Mouse (Mus musculus) left cerebral cortex, adult 18-20 months (tissue): Measurements from ENCODE around the gene Sos1. TPM values are rescaled to one million over a fixed set of nuclear protein-coding genes. Genes with fewer than 3 reads are reported as not detected.
A peak's percentile ranks its signal among the peaks of the same experiment; 100 is the strongest.
"Not testable (repeated sequence)": the region's sequence is repeated elsewhere in the genome, so short reads cannot be mapped to it uniquely, and the experiment has no call there.

Experiments
- DNase-seq, 2 experiments: peaks; one replicate each; pipeline ENCODE4 v3.0.0; 2021 to 2022; ENCODE audit warnings: low spot score in 2 of 2, mixed read lengths in 1 of 2
- total RNA-seq, 2 experiments: library from RNA; stranded (reverse); gene quantifications; 2 replicates each; pipeline ENCODE4 v1.2.3; 2021

The Sos1 gene
- total RNA-seq, 2 experiments from 2014 or later: 33.7 to 35.4 TPM

DNA sequence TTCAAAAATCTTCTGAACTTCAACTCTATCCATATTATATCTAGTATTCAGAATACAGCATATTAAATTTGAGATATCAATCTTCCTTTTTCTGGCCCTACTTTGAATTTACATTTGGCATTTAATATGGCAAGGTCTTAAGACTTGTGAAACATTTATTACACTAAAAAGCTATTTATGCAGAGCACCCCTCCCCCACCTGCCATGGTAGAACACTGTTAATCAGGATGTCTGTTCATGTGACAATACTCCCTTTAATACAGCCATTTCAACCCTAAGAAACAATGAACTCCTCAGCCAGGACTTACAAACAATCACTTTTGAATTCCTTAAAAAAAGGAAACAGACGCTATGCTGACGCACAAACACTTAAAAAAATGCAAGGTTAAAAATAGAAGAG, 52.3 kb downstream of the Sos1 start:
- DNase-seq: no peak

- peak; percentile 44 for DNase-seq
Observed at GRCm38 (mm10) chr17:80426901-80427300, 53.4 kb downstream of the Sos1 start.

GRCm38 (mm10) chr17:80426171-80426570, 54.1 kb downstream of the Sos1 start:
- no peak for DNase-seq

DNA sequence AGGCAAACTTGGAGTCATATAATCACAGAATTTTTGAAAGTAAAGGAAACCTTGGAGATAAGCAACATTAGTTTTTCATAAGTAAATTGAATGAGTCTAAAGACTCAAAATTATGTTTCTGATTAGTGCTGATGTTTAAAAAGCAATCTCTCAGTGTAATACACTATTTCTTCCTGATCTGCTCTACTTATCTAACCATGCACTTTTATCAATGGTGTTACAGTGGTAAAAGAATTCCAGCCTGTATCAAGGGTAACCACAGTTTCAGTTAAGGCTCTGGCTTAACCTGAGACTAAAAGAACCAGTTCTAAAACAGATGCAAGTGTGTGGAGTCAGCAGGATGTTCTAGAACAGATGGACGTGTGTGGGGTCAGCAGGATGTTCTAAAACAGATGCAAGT, 59.3 kb downstream of the Sos1 start:
- no peak for DNase-seq

DNA sequence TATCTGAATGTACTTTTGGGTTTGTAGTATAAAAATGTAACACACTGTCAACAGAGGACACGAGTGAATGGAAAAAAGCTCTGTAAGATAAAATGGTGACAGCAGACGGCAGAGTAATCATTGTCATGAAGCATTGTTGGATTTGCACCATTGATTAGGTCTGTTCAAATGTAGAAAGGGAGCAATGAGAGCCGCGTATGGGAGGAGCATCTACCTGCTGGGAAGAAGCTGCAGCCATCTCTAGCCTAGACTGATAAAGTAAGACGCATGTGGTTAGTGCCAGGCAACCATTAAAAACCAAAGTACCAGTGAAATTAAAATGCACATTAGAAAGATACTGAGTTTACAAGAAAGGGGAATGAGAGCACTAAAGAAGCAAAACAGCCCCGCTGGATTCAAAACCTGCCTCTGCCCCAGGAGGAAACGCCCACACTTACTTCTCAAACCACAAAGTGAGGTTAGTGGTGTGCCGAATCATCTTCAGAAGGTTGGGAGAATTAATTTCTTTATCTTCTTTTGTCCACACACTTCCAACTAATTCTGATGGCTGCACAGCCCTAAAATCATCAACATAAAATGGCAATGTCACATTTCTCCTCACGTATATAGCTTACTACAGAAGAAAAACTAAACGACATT, 61.6 kb downstream of the Sos1 start:
- DNase-seq: no peak

GRCm38 (mm10) chr17:80411182-80411581, 69.1 kb downstream of the Sos1 start:
- no peak for DNase-seq

- no peak for DNase-seq
Observed at GRCm38 (mm10) chr17:80398243-80398642, 82.0 kb downstream of the Sos1 start.

GRCm38 (mm10) chr17:80391423-80392403, 88.5 kb downstream of the Sos1 start:
- peak in 1 of 2 experiments; percentile 18 for DNase-seq

DNA sequence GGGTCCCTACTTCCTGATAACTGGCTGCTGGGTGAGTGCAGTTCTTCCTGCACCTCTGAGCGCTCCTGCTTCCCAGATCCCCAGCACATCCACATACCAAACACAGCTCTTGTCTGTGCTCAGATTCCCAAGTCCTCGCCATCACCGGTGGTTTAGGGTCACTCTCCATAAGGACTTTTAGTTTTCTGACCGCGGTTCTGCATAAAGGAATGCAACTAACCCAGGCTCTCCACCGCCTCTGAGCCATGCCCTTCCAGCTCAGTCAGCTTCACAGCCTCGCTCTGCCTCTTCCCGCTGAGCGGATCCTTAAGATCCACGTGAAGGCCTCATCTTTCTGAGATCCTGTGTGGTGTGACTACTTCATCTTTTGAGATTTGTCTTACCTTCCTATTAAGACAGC, 90.2 kb downstream of the Sos1 start:
- DNase-seq: no peak

DNA sequence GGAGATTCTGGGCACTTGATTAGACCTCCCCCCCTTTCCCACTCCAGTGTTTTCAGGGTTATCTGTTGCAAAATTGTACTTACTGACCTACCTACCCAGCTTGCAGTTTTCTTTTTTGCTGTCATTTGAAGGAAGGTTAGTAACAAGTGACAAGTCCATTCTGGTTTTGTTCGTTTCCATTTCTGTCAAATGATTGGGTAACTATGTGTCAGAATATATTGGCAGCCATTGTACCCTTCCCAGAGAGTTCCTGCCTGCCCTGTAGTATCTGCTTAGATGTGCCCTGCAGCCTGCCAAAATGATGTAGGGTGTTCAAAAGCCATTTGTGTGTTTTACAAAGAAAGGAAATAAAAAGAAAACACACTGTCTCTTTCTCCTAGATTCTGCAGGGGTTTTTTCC, 94.6 kb downstream of the Sos1 start:
- DNase-seq: no peak

DNA sequence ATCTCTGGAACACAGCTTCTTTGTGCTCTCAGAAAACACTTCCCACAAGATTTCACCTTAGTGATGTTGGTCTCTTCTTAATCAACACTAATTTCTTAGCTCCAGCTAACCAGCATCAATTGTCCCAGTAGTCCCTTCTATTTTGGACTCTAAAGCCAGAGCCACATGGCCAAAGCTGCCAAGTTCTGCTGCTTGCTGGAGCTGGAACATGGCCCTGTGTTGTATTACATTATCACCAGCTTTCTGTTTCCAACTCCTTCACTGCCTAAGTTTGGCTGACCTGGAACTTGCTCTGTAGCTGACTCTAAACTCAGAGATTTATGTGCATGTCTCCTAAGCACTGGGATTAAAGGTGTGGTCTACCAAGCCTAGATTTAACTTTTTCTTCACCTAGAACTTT, 101.9 kb downstream of the Sos1 start:
- DNase-seq: not testable (repeated sequence)

DNA sequence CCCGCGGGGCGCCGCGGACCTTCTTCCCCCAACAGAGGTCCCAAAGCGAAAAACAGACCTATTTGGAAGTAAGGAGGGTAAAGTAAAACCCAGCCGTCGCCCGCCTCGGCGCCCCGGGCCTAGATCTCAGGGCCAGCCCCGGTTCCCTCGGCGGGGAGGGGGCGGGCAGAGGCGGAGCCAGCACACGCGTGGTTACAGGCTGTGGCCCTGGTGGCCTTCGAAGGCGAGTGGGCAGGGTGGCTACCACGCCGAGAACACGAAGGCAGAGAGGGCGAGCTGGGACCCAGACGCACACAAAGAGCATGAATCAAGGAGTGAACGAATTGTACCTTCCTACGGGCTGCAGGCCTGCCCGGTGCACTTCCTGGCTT, 106.5 kb downstream of the Sos1 start:
- DNase-seq: no peak

DNA sequence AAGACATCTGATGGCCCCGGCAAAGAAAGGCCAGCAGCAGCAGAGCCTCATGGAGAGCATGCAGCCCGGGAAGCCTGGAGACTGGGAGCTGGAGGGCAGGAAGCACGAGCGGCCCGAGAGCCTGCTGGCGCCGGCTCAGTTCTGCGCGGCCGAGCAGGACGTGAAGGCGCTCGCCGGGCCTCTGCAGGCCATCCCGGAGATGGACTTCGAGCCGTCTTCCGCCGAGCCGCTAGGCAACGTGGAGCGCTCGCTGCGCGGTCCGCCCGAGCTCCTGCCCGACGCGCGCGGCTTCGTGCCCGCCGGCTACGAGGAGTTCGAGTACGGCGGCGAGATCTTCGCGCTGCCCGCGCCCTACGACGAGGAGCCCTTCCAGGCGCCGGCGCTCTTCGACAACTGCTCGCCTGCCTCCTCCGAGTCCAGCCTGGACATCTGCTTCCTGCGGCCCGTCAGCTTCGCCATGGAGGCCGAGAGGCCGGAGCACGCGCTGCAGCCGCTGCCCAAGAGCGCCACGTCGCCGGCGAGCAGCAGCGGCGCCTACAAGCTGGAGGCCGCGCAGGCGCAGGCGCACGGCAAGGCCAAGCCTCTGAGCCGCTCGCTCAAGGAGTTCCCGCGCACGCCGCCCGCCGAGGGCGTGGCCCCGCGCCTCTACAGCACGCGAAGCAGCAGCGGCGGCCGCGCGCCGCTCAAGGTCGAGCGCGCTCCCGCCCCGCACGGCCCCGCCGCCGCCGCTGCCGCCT, 107.1 kb downstream of the Sos1 start, which contains the start of gene Gm10190:
TSS of gene Gm10190 (minus strand) at position 553 of the 737 bp plus-strand sequence.
- peak; percentile 79 to 90 for DNase-seq

DNA sequence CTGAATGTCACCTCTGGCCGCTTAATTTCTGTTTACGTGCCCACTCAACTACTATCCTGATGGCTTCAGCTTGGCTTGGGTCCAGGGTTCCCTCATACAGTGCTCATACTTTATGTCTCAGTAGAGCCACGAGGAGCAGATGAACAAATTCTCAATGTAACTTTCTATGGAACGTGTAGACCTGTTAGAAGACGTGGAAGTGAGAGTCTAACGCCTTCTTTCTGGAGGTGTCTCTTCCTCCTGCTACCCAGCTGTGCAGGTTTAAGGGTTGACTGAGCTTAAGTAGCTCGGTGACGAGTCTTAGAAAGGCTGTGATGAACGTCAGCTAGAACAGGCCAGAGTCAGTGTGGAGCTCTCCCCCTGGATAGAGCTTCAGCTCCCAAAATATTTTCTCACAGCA, 111.6 kb downstream of the Sos1 start:
- no peak for DNase-seq

- peak in 1 of 2 experiments; percentile 4 for DNase-seq
Observed at GRCm38 (mm10) chr17:80367276-80367675, 113.0 kb downstream of the Sos1 start.

GRCm38 (mm10) chr17:80360245-80360644, 120.0 kb downstream of the Sos1 start:
- no peak for DNase-seq

- DNase-seq: no peak
Observed at GRCm38 (mm10) chr17:80347234-80347633, 133.0 kb downstream of the Sos1 start.

GRCm38 (mm10) chr17:80346591-80347125, 133.6 kb downstream of the Sos1 start:
- no peak for DNase-seq

DNA sequence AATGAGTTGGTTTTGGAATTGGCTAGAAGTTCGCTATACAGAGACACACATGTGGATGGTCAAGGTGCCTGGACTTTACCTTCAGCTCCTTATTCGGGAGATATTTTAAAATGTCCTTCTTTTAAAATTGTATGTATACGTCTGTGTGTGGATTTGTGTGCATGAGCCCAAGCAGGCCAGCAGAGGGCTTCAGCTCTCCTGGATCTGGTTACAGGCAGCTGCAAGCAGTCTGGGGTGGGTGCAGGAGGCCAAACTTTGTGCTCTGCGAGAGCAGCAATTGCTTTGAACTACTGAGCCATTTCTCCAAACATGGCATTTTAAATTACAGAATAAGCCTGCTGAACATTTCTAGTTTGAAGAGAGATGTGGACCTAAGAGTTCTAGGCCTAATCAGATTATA, 135.0 kb downstream of the Sos1 start:
- DNase-seq: no peak
